Mouse (Mus musculus) forebrain, embryonic 10.5 days (tissue): ENCODE measurements at regions not wholly inside any gene's neighbourhood (a gene's known extent, or its start where the extent isn't known, plus 50 kb on each side); places are given as distances from the start of the nearest gene placed in this dataset.

Experiments
- DNase-seq: peaks from one replicate; pipeline ENCODE4 v3.0.0-alpha.2; 2017; ENCODE audit warnings: low spot score; ENCODE audit errors: extremely low spot score
- H3K27ac ChIP-seq: fragments of 300-500 bp; sonication (generic); 2 replicates; pipeline ENCODE4 v1.5.1; 2016; ENCODE audit warnings: mild to moderate bottlenecking
- H3K27me3 ChIP-seq: fragments of 300-500 bp; sonication (generic); 2 replicates; pipeline ENCODE4 v1.6.1; 2016; ENCODE audit warnings: mild to moderate bottlenecking; ENCODE audit not compliant: poor library complexity, severe bottlenecking
- H3K36me3 ChIP-seq: fragments of 300-500 bp; sonication (generic); replicated peaks from 2 replicates; pipeline ENCODE4 v1.6.1; 2016; ENCODE audit warnings: mild to moderate bottlenecking, moderate library complexity
- H3K4me1 ChIP-seq: fragments of 300-500 bp; sonication (generic); 2 replicates; pipeline ENCODE4 v1.6.1; 2016
- H3K4me3 ChIP-seq: fragments of 300-500 bp; sonication (generic); 2 replicates; pipeline ENCODE4 v1.5.1; 2016; ENCODE audit warnings: mild to moderate bottlenecking, moderate library complexity
- H3K9me3 ChIP-seq: fragments of 300-500 bp; sonication (generic); 2 replicates; pipeline ENCODE4 v1.6.1; 2016; ENCODE audit warnings: mild to moderate bottlenecking, moderate library complexity
- WGBS: fragments of 180-500 bp; shearing (Covaris S2); methylation state at CpG from one replicate; pipeline ENCODE4 v1.1.7; 2016; 5-methylcytosine and 5-hydroxymethylcytosine counted together

DNA sequence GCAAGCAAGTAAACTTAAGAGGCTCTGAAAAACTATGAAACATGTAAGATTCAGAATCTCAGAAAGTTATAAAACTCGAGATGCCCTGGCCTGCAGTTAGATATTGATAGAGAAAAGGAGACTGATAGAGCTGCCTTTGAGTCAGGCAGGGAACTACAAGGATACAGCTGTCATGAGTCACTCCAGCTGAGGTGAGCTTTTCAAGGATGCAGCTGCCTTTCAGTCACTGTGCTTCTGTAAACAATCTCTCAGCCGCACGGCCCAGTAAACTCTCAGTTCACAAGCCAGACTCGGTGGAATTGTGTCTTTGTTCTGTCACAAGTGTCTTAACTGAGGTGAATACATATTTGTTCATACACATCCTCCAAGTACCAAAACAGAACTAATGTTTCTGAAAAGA lies 334.9 kb upstream of the Rsrc1 start:
- H3K27ac ChIP-seq: no peak overlapping the region
- 59% methylated on average over 4 of the region's 4 CpGs for WGBS

DNA sequence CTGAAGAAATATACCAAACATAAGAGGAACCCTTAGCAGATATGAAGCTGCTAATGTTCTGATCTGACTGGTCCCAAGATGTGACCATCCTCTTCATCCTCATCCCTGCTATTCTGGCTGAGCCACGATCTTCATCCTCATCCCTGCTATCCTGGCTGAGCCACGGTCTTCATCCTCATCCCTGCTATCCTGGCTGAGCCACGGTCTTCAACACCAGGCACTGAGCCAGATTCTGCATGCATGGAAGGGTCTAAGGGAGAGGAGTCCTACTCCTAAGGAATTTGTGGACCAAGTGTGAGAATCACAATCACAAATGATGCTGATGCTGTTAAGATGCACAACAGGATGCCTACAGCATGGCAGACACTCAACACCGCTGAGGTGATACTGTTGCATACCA lies 331.9 kb upstream of the Rsrc1 start:
- Histone ChIP-seq H3K4me3 (no peak overlapping the region), H3K27ac (no peak overlapping the region), H3K9me3 (no peaks in the 10 kb centered on the region), H3K27me3 (no peaks in the 10 kb centered on the region), H3K36me3 (no peaks in the 10 kb centered on the region), H3K4me1 (peaks cover 8% of the 10 kb centered on the region; the same call in 1 of the 2 replicates)
- DNase-seq: no peak
- 93% methylated on average over 4 of the region's 4 CpGs for WGBS

More for the DNA sequence above, 334.9 kb upstream of the Rsrc1 start:
- H3K4me1 ChIP-seq: peaks cover 8% of the 10 kb centered on the region; the same call in 1 of the 2 replicates
- no peaks in the 10 kb centered on the region for H3K27me3 ChIP-seq
- no peak overlapping the region for H3K4me3 ChIP-seq
- no peaks in the 10 kb centered on the region for H3K36me3 ChIP-seq
- DNase-seq: no peak
- no peaks in the 10 kb centered on the region for H3K9me3 ChIP-seq

DNA sequence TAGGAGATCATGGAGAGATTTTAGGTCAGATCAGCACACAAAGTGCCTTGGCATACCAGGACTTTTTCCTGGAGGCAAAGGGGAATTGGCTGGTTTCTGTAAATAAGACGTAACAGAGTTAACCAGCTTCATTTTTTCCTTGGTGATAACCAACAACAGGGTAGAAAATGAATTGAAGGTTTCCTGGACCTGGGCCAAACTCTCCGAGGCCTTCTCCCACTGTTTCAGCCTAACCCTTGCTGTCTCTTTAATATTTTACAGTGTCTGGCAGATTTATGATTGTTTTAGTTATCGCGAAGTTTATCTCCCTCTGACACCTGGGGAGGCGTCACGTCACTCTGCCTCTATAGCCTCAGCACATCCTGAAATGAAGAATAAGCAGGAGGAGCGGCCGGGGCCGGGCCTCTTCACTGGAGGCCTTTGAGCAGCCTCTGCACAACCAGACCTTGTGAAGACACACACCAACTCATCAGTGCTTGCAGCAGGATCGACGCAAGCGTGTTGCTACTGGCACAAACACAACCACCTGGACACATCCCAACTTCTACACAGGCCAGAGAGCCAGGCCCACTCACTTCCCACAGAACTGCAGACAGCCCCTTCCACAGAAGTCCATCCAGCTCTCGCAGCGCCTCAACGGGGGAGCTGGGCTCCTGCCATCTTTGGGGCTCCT lies 331.0 kb upstream of the Rsrc1 start:
- WGBS: 95% methylated on average over 15 of the region's 15 CpGs
- DNase-seq: no peak

DNA sequence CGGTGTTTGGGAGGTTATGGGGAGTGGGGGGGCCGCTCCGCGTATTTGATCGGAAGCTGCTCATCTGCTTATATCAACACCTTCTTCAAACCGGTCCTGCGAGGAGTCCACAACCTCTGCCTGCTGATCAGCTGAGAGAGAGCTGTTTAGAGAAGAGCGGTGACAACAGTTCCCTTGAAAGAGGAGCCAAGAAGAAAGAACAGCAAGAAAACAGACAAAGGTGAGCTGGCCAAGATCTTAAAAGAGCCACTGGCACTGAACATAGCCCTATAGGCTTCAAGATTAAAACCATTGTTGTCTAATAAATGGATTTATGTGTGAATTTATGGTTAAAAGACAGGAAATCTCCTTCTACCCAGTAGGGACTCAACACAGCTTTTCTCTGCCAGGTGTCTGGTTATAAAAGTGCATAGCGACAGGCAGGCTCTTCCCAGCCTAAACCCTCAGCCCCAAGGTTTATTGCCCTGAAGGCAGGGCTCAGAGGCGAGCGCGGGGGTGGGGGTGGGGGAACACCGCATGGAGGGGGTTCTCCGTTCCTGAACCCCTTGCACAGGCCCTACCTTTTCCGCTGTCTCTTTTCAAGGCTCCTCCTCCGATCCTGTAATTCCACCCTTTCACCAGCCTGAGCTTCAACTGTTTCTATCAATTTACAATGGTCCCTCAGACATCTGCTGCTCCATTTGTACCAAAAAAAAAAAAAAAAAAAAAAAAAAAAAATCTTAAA lies 330.3 kb upstream of the Rsrc1 start:
- no peaks in the 10 kb centered on the region for H3K27me3 ChIP-seq
- no peak overlapping the region for H3K27ac ChIP-seq
- no peaks in the 10 kb centered on the region for H3K9me3 ChIP-seq
- H3K4me3 ChIP-seq: no peak overlapping the region
- peaks cover 8% of the 10 kb centered on the region; the same call in 1 of the 2 replicates for H3K4me1 ChIP-seq
- DNase-seq: no peak
- WGBS: 65% methylated on average over 16 of the region's 16 CpGs
- no peaks in the 10 kb centered on the region for H3K36me3 ChIP-seq

More for the DNA sequence above, 331.0 kb upstream of the Rsrc1 start:
- Histone ChIP-seq H3K4me1 (peaks cover 8% of the 10 kb centered on the region; the same call in 1 of the 2 replicates), H3K9me3 (no peaks in the 10 kb centered on the region), H3K27me3 (no peaks in the 10 kb centered on the region), H3K36me3 (no peaks in the 10 kb centered on the region), H3K4me3 (no peak overlapping the region), H3K27ac (no peak overlapping the region)

DNA sequence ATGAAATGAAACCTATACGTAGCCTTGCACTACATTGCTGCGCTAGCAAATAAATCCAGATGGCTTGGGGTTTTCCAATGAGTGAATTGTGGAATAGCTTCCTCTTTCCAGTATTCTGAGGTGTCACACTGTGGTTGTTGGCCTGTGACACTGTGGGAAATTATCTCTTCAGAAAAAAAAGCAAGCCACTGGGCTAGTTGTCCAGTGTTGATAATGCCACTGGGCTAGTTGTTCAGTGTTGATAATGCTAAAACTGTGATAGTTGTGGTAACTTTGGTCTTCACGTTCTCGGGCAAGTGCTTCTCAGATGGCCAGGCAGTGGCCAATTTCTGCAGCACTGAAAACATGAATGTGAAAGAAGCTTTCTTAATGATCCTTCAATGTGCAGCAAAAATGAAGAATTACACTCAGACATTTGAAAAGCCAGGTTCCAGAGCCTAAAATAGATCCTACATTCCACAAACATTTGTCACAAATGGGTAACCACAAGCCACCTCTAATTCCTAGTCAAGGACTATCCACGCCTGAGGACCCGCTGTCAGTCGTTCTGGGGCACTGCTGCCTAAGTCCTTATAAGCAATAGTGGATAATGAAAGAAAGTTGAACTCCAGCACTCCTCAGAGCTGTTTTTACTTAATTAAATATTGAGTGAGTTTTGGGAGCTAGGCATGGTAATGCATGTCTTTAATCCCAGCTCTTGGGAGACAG lies 328.9 kb upstream of the Rsrc1 start:
- no peak overlapping the region for H3K27ac ChIP-seq
- no peaks in the 10 kb centered on the region for H3K27me3 ChIP-seq
- H3K4me3 ChIP-seq: no peak overlapping the region
- H3K4me1 ChIP-seq: peaks cover 8% of the 10 kb centered on the region; the same call in 1 of the 2 replicates
- H3K9me3 ChIP-seq: no peaks in the 10 kb centered on the region
- 90% methylated on average over 7 of the region's 7 CpGs for WGBS
- DNase-seq: no peak
- no peaks in the 10 kb centered on the region for H3K36me3 ChIP-seq

DNA sequence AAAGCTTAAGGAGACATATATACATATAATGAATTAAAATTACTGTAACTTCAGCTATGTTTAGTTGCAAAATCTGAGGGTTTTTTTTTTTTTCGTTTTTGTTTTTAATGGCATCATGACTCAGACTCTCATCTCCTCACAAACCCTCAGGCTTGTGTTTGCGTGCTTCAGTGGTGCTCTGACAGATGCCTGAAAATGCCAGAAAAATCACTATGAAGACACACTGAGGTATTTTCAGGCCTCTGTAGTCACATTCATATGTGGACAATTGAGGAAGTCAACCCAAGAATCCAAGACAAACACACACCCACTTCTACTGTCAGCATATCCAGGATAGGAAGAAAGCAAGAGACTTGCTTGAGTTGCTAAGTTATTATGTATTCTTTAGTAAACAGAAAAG lies 327.2 kb upstream of the Rsrc1 start:
- Histone ChIP-seq H3K4me1 (peaks cover 8% of the 10 kb centered on the region; the same call in 1 of the 2 replicates), H3K27me3 (no peaks in the 10 kb centered on the region), H3K27ac (no peak overlapping the region), H3K9me3 (no peaks in the 10 kb centered on the region), H3K36me3 (no peaks in the 10 kb centered on the region), H3K4me3 (no peak overlapping the region)
- no peak for DNase-seq
- 89% methylated on average over 2 of the region's 2 CpGs for WGBS

DNA sequence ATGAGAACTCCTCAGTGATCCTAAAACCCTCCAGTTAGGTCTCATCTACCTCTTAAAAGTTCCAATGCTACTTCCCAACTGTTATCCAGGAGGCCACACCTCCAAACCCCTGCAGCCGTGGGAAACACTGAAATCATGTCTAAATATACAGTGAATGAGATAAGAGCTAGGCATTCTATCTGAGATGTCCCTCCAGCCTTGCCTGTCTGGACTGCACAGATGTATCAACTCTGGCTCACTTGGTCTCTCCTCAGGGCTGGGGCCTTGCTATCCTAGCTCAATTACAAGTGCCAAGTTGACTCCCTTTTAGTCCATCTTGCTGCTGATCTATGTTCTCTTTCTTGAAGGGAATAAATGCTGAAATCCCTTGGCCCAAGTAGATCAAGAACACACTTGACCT lies 326.3 kb upstream of the Rsrc1 start:
- H3K4me1 ChIP-seq: peaks cover 8% of the 10 kb centered on the region; the same call in 1 of the 2 replicates
- no peaks in the 10 kb centered on the region for H3K36me3 ChIP-seq
- no peaks in the 10 kb centered on the region for H3K27me3 ChIP-seq
- DNase-seq: no peak
- H3K4me3 ChIP-seq: no peak overlapping the region
- 94% methylated on average over 1 of the region's 1 CpGs for WGBS
- no peaks in the 10 kb centered on the region for H3K9me3 ChIP-seq
- no peak overlapping the region for H3K27ac ChIP-seq

DNA sequence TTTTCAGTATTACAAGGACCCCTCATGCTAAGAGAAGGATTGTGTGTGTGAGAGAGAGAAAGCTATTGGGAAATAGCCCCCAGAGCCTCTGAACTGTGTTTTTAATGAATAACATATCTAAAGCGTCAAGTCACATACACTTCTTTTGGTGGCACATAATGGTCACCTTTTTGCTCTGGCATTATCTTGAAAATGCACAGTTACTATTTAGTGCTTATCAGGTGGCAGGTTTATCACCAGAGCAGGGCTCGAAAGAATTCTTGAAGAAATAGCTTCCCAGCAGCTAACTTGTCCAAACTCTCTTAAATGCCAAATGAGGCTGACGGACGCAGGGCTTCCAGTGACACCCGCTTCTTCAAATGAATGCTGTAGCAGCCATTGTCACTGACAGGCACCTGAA lies 324.7 kb upstream of the Rsrc1 start:
- WGBS: 89% methylated on average over 5 of the region's 5 CpGs
- peaks cover 5% of the 10 kb centered on the region; the same call in 1 of the 2 replicates for H3K4me1 ChIP-seq
- DNase-seq: no peak
- no peak overlapping the region for H3K4me3 ChIP-seq
- H3K27me3 ChIP-seq: no peaks in the 10 kb centered on the region
- no peaks in the 10 kb centered on the region for H3K36me3 ChIP-seq
- H3K27ac ChIP-seq: no peak overlapping the region
- no peaks in the 10 kb centered on the region for H3K9me3 ChIP-seq

DNA sequence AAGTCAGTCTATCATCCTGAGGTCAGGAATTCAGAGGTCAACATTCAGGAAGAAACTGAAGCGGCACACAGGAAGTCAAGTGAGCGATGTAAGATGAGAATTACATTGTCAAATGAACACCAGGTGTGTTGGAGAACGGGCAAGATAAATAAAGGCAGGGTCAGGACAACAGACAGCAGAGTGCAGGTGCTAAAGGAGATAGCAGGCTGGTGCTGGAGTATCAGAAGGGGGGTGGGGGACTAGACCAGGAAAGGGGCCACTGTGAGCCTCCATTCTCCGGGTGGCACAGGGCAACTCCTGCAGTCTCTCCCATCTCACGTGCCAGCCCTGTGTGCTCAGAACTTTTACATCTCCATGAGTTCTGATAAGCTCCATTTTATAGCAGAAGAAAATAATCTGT lies 320.6 kb upstream of the Rsrc1 start:
- H3K27me3 ChIP-seq: no peaks in the 10 kb centered on the region
- no peaks in the 10 kb centered on the region for H3K9me3 ChIP-seq
- no peak overlapping the region for H3K27ac ChIP-seq
- DNase-seq: no peak
- 69% methylated on average over 5 of the region's 5 CpGs for WGBS
- H3K4me1 ChIP-seq: peaks cover 5% of the 10 kb centered on the region; the same call in 1 of the 2 replicates
- H3K4me3 ChIP-seq: no peak overlapping the region
- no peaks in the 10 kb centered on the region for H3K36me3 ChIP-seq

DNA sequence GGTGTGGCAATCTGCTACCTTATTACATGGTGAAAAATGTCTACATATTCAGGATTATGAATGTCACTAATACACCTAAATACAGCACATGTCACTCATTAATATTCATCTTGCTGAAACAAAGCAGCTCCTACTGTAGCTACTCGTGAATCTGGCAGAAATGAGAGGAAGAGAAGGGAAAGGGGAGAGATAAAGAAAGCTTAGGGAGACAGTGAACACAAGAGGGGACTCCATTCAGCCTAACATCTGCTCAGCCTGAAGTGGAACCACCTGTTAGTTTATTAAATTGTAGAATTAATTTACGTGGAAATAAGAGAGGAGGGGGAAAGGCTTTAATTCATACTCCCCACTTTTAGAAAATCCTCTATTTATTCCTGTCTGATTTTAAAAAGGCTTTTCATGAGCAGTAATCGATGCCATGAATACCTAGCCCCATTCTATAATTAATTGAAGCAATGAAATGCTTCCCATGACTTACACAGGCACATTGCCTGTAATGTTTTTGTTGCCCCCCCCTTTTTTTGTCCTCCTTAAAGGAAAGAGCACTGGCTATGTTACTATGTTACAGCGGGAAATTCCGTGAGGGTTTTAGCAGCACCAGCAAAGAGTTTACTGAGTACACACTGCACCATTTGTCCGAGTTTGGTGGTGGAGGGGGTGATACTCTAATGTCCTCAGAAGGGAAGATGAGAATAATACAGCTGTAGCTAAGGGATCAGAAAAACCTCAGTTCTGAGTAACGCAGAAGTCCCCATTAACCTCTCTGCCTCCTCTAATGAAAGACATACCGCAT lies 319.2 kb upstream of the Rsrc1 start:
- no peaks in the 10 kb centered on the region for H3K27me3 ChIP-seq
- 69% methylated on average over 8 of the region's 8 CpGs for WGBS
- H3K27ac ChIP-seq: no peak overlapping the region
- H3K9me3 ChIP-seq: no peaks in the 10 kb centered on the region
- no peaks in the 10 kb centered on the region for H3K36me3 ChIP-seq
- no peak for DNase-seq
- H3K4me3 ChIP-seq: no peak overlapping the region
- peaks cover 5% of the 10 kb centered on the region; the same call in 1 of the 2 replicates for H3K4me1 ChIP-seq

DNA sequence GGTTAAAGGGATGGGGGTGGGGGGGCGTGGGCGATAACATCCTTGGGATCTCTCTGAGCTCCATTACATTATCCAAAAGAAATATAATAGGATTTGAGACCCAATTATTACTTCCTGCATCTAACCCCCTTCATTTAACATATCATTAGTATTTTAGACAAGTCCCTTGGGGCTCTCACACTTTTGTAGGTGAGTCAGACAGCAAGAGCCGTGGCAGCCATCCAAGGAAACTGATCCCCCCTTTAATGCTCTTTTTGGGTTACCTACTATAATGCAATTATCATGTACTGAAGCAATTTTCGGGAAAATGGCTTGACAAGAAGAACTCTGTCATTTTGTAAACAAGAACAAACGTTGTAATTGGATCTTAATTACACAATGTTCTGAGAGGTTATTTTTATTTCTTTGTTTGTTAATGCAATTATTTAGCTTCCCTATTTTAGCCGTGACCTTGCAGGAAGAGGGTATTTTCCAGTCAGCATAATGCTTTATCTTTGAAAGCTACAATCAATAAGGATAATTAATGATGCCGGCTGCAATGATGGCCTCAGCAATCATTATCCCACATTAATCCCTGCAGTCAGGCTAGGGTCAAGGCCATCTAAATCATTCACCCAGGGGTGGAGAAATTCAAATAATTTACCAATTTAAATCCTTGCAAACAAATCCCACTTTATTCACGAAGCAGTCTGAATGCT lies 297.5 kb upstream of the Rsrc1 start:
- 67% methylated on average over 8 of the region's 8 CpGs for WGBS
- Histone ChIP-seq H3K36me3 (no peaks in the 10 kb centered on the region), H3K9me3 (peaks cover 5% of the 10 kb centered on the region; the same call in 1 of the 2 replicates), H3K4me3 (no peak overlapping the region), H3K27ac (no peak overlapping the region), H3K27me3 (peaks cover 2% of the 10 kb centered on the region; the same call in 1 of the 2 replicates), H3K4me1 (peaks cover 13% of the 10 kb centered on the region; the same call in 1 of the 2 replicates)
- no peak for DNase-seq
